Mouse (Mus musculus): ENCODE measurements around the gene Phf10. TPM values are rescaled to one million over a fixed set of nuclear protein-coding genes. Genes with fewer than 3 reads are reported as not detected.
"Not testable (repeated sequence)": the region's sequence is repeated elsewhere in the genome, so short reads cannot be mapped to it uniquely, and the experiment has no call there.

Gene Phf10
- polyA plus RNA-seq, 1 experiment: 23.4 TPM

- H3K4me1 ChIP-seq (ENCODE audit: control insufficient read depth, insufficient read depth, low read length); DNase-seq; H3K27me3 ChIP-seq (replicated peaks; ENCODE audit: control insufficient read depth, insufficient read depth, low read length); H3K4me3 ChIP-seq (ENCODE audit: insufficient read depth, low read depth, low read length); H3K36me3 ChIP-seq (ENCODE audit: control insufficient read depth, insufficient read depth, low read length); H3K27ac ChIP-seq (ENCODE audit: insufficient read depth, low read depth, low read length): not testable (repeated sequence)
- WGBS: no CpG with 5 or more reads among the region's 6 CpGs
These were observed 7.4 kb upstream of the Phf10 start for GRCm38 (mm10) chr17:14968373-14968913.

DNA sequence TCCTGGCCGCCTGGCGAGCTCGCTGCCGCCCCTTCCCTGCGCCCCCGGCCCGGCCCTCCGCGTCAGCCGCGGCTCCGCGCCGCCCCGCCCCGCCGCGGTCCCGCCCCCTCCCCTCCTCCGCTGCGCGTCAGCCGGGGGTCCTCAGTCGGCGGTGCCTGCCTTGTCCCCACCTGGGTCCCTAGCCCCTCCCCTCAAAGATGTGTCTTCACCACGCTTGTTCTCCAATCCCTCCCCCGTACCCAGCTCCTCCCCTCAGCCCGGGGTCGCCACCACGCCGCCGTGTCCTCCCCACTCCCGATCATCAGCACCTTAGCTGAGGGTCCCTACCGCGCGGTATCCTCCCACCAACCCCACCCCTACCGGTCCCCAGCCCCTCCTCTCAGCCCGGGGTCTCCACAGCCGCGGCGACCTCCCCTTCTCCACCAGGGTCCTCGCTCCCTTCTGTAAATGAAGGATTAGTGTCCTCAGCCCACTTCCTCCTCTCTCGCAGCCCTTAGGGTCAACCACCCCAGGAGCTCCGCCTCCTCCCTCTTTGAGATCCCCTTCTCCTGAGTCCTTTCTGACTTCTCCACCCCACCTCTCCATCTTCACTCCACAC, 583 bp upstream of the Phf10 start:
- not testable (repeated sequence) for H3K27ac ChIP-seq (ENCODE audit: insufficient read depth, low read depth, low read length); H3K36me3 ChIP-seq (ENCODE audit: control insufficient read depth, insufficient read depth, low read length); DNase-seq; H3K4me1 ChIP-seq (ENCODE audit: control insufficient read depth, insufficient read depth, low read length); H3K27me3 ChIP-seq (replicated peaks; ENCODE audit: control insufficient read depth, insufficient read depth, low read length); H3K4me3 ChIP-seq (ENCODE audit: insufficient read depth, low read depth, low read length)
- WGBS: no CpG with 5 or more reads among the region's 44 CpGs

- no peaks in the 10 kb centered on the region for H3K36me3 ChIP-seq (ENCODE audit: control insufficient read depth, insufficient read depth, low read length)
- peak overlapping the region; percentile 75; the same call in 1 of the 2 replicates for H3K27ac ChIP-seq (ENCODE audit: insufficient read depth, low read depth, low read length)
- peaks cover 3% of the 10 kb centered on the region; the same call in 1 of the 2 replicates for H3K4me1 ChIP-seq (ENCODE audit: control insufficient read depth, insufficient read depth, low read length)
- peak; percentile 17 for DNase-seq
- peak overlapping the region; percentile 99 for H3K4me3 ChIP-seq (ENCODE audit: insufficient read depth, low read depth, low read length)
- TF ChIP-seq POLR2A (IDR thresholded peaks at IDR 0.05; ENCODE audit: low read depth, low read length) (no peak), CTCF (conservative IDR thresholded peaks at IDR 0.05; ENCODE audit: insufficient read depth, insufficient read length, low read depth, low read length) (no peak)
- H3K27me3 ChIP-seq (replicated peaks; ENCODE audit: control insufficient read depth, insufficient read depth, low read length): no peaks in the 10 kb centered on the region
- under 1% methylated on average over 20 of the region's 23 CpGs for WGBS
These were observed 553 bp downstream of the Phf10 start for GRCm38 (mm10) chr17:14960520-14960919.

GRCm38 (mm10) chr17:14959979-14960378, 1.1 kb downstream of the Phf10 start:
- no peak for TF ChIP-seq POLR2A (IDR thresholded peaks at IDR 0.05; ENCODE audit: low read depth, low read length)
- no peak for TF ChIP-seq CTCF (conservative IDR thresholded peaks at IDR 0.05; ENCODE audit: insufficient read depth, insufficient read length, low read depth, low read length)
- no peaks in the 10 kb centered on the region for H3K36me3 ChIP-seq (ENCODE audit: control insufficient read depth, insufficient read depth, low read length)
- H3K4me1 ChIP-seq (ENCODE audit: control insufficient read depth, insufficient read depth, low read length): peaks cover 3% of the 10 kb centered on the region; the same call in 1 of the 2 replicates
- peak; percentile 14 for DNase-seq
- 14% methylated on average over 3 of the region's 3 CpGs for WGBS
- peak overlapping the region; percentile 7; the same call in 1 of the 2 replicates for H3K4me3 ChIP-seq (ENCODE audit: insufficient read depth, low read depth, low read length)
- no peaks in the 10 kb centered on the region for H3K27me3 ChIP-seq (replicated peaks; ENCODE audit: control insufficient read depth, insufficient read depth, low read length)
- no peak overlapping the region for H3K27ac ChIP-seq (ENCODE audit: insufficient read depth, low read depth, low read length)

- peaks cover 3% of the 10 kb centered on the region; the same call in 1 of the 2 replicates for H3K4me1 ChIP-seq (ENCODE audit: control insufficient read depth, insufficient read depth, low read length)
- no peak for DNase-seq
- TF ChIP-seq CTCF (conservative IDR thresholded peaks at IDR 0.05; ENCODE audit: insufficient read depth, insufficient read length, low read depth, low read length) (no peak), POLR2A (IDR thresholded peaks at IDR 0.05; ENCODE audit: low read depth, low read length) (no peak)
- H3K4me3 ChIP-seq (ENCODE audit: insufficient read depth, low read depth, low read length): no peak overlapping the region
- no peaks in the 10 kb centered on the region for H3K27me3 ChIP-seq (replicated peaks; ENCODE audit: control insufficient read depth, insufficient read depth, low read length)
- no peak overlapping the region for H3K27ac ChIP-seq (ENCODE audit: insufficient read depth, low read depth, low read length)
- no peaks in the 10 kb centered on the region for H3K36me3 ChIP-seq (ENCODE audit: control insufficient read depth, insufficient read depth, low read length)
- 76% methylated on average over 5 of the region's 5 CpGs for WGBS
These were observed 2.3 kb downstream of the Phf10 start for GRCm38 (mm10) chr17:14958686-14959327.

DNA sequence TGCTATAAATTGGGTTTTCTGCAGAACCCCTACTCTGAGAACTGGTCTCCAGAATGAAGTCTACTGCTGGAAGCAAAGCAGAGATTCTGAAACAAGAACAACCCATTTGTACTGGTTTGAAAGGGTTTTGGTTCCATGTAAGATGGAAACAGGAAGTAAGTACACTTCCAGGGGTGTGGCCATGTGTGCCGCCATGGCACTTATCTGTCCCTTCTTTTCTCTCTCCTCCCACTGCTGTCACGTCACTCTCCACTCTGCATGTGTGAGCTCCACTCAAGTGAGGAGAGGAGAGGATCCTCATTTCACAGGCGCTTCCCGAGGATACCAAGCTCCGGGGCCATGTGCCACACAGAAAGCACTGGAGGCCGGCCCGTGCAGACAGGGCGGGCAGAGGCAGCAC, 7.6 kb downstream of the Phf10 start:
- WGBS: 69% methylated on average over 8 of the region's 8 CpGs
- peaks cover 4% of the 10 kb centered on the region for H3K36me3 ChIP-seq (ENCODE audit: control insufficient read depth, insufficient read depth, low read length)
- DNase-seq: no peak
- no peaks in the 10 kb centered on the region for H3K4me1 ChIP-seq (ENCODE audit: control insufficient read depth, insufficient read depth, low read length)
- no peak overlapping the region for H3K4me3 ChIP-seq (ENCODE audit: insufficient read depth, low read depth, low read length)
- H3K27me3 ChIP-seq (replicated peaks; ENCODE audit: control insufficient read depth, insufficient read depth, low read length): no peaks in the 10 kb centered on the region
- no peak overlapping the region for H3K27ac ChIP-seq (ENCODE audit: insufficient read depth, low read depth, low read length)
- TF ChIP-seq POLR2A (IDR thresholded peaks at IDR 0.05; ENCODE audit: low read depth, low read length): no peak
- no peak for TF ChIP-seq CTCF (conservative IDR thresholded peaks at IDR 0.05; ENCODE audit: insufficient read depth, insufficient read length, low read depth, low read length)

DNA sequence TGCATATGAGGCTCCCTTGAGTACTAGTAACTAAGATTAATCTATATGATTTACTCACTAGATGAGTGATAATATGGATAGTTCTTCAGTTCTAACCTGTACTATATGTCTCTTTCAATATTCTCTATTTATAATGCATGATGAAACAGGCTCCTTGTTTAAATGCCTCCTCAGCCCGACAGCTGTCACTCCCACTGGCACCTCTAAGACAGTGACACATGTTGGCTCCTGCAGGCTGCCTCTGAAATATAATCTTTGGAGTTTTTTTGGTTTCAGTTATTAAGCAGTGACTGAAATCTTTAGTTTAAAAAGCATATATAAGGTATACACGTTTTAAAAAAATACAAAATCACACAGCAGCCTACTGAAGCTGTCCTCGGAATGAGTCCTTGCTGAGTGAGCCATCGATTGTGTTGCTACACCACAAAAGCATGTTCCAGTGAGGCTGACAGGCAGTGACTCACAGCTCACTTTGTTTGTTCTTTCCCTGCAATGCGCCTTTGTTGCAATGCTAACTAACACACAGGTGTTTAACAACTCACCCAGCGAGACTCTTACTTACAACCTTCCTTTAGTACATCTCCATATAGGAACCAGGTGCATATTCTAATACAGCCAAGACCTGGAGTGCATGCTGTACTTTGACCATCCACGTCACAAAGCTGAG, 11.8 kb downstream of the Phf10 start:
- WGBS: 85% methylated on average over 7 of the region's 7 CpGs
- DNase-seq: no peak
- no peak overlapping the region for H3K4me3 ChIP-seq (ENCODE audit: insufficient read depth, low read depth, low read length)
- peaks cover 3% of the 10 kb centered on the region; the same call in 1 of the 2 replicates for H3K4me1 ChIP-seq (ENCODE audit: control insufficient read depth, insufficient read depth, low read length)
- peaks cover 4% of the 10 kb centered on the region for H3K36me3 ChIP-seq (ENCODE audit: control insufficient read depth, insufficient read depth, low read length)
- no peaks in the 10 kb centered on the region for H3K27me3 ChIP-seq (replicated peaks; ENCODE audit: control insufficient read depth, insufficient read depth, low read length)
- TF ChIP-seq CTCF (conservative IDR thresholded peaks at IDR 0.05; ENCODE audit: insufficient read depth, insufficient read length, low read depth, low read length) (no peak), POLR2A (IDR thresholded peaks at IDR 0.05; ENCODE audit: low read depth, low read length) (no peak)
- H3K27ac ChIP-seq (ENCODE audit: insufficient read depth, low read depth, low read length): no peak overlapping the region
